Mouse (Mus musculus) heart, postnatal 0 days (tissue): ENCODE results near the gene Iqcf3. TPM values are rescaled to one million over a fixed set of nuclear protein-coding genes. Genes with fewer than 3 reads are reported as not detected.

Experiments used
- ATAC-seq: fragments of 200-750 bp; cut with Nextera tagmentation; 2 replicates; pipeline ENCODE4 v1.8.0; 2017; ENCODE audit warnings: low read depth, moderate number of reproducible peaks, moderate library complexity; ENCODE audit not compliant: insufficient read depth
- DNase-seq: peaks from one replicate; pipeline ENCODE4 v3.0.0-alpha.2; 2016; ENCODE audit warnings: low spot score
- H3K27ac ChIP-seq: fragments of 300-500 bp; sonication (generic); 2 replicates; pipeline ENCODE4 v1.5.1; 2014; ENCODE audit warnings: low read depth, mild to moderate bottlenecking
- H3K27me3 ChIP-seq: fragments of 300-500 bp; sonication (generic); 2 replicates; pipeline ENCODE4 v1.6.1; 2014; ENCODE audit warnings: low read length, mixed read lengths; ENCODE audit not compliant: control insufficient read depth, insufficient read depth
- H3K36me3 ChIP-seq: fragments of 300-500 bp; sonication (generic); replicated peaks from 2 replicates; pipeline ENCODE4 v1.6.1; 2014; ENCODE audit warnings: low read length, mixed read lengths; ENCODE audit not compliant: control insufficient read depth, insufficient read depth
- H3K4me1 ChIP-seq: fragments of 300-500 bp; sonication (generic); 2 replicates; pipeline ENCODE4 v1.6.1; 2014; ENCODE audit warnings: antibody characterized with exemption; ENCODE audit not compliant: control insufficient read depth, insufficient read depth
- H3K4me2 ChIP-seq: fragments of 300-500 bp; sonication (generic); 2 replicates; pipeline ENCODE4 v1.6.1; 2014; ENCODE audit warnings: low read depth, mild to moderate bottlenecking, low read length, moderate library complexity
- H3K4me3 ChIP-seq: fragments of 300-500 bp; sonication (generic); 2 replicates; pipeline ENCODE4 v1.5.1; 2014; ENCODE audit warnings: low read depth, low read length
- H3K9ac ChIP-seq: fragments of 300-500 bp; sonication (generic); replicated peaks from 2 replicates; pipeline ENCODE4 v1.6.1; 2014; ENCODE audit warnings: low read depth, low read length, mixed read lengths
- H3K9me3 ChIP-seq: fragments of 300-500 bp; sonication (generic); replicated peaks from 2 replicates; pipeline ENCODE4 v1.6.1; 2016; ENCODE audit warnings: low read length; ENCODE audit not compliant: control insufficient read depth
- CTCF ChIP-seq: IDR thresholded peaks from 2 replicates; pipeline ENCODE4 v1.5.1; 2016; ENCODE audit warnings: antibody characterized with exemption, control low read depth, low read depth
- EP300 ChIP-seq: IDR thresholded peaks from 2 replicates; pipeline ENCODE4 v1.6.1; 2016; ENCODE audit warnings: antibody characterized with exemption, low read depth
- WGBS: fragments of 180-500 bp; shearing (Covaris S2); extraction: QIAGEN DNeasy Blood & Tissue Kit; methylation state at CpG from one replicate; pipeline ENCODE4 v1.1.7; 2014; 5-methylcytosine and 5-hydroxymethylcytosine counted together
- polyA plus RNA-seq: library from polyadenylated mRNA; unstranded; fragments of >200 nt; fragmentation: Nextera tagmentation; extraction: Ambion mirVana; gene quantifications from 2 replicates; pipeline ENCODE4 v1.2.1, GENCODE M21; 2015
- total RNA-seq: library from RNA; depleted of rRNA; stranded (reverse); fragments of >200 nt; gene quantifications from 2 replicates; pipeline ENCODE4 v1.2.3, GENCODE M21; 2014; ENCODE audit warnings: low replicate concordance

Gene Iqcf3
- total and polyA plus RNA-seq, 2 experiments from 2014 or later = not detected

DNA sequence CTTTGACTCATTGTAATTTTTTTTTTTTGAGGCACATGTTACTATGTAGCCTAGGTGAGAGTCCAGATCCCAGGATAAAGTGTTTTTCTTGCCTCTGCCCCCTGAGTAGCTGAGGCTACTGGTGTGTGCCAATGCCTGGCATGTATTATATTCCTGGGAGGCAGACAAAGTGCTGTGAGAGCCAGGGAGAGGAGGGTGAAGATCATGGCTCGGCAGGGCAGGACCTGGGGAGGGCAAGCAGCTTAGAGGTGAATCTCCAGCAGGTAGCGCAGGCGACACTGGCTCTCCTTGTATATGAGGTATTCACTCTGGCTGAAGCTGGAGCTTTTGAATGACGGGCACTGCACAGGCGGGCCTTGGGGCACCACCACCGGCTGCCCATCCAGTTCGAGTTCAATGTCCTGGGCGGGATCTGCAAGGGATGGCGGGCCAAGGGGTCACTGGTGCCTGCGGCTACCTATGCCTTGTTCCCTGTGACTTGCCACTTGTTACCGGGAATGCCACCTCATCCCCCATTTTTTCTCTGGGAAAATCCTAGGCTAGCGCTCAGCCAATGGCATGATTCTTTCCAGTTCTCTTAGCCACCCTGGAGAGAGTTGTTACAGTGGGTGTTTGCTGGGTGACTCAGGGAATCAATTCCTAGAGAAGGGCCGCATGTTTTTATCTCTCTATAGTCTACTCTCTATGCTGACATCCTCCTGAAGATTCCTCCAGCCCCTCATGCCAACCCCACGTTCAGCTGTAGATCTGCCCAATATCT is 90.3 kb downstream of the Iqcf3 start:
- Histone ChIP-seq H3K4me2 (peak overlapping the region; percentile 35; the same call in 1 of the 2 replicates), H3K36me3 (no peaks in the 10 kb centered on the region), H3K27me3 (no peaks in the 10 kb centered on the region), H3K27ac (no peak overlapping the region), H3K9ac (no peak overlapping the region), H3K4me3 (no peak overlapping the region), H3K4me1 (peaks cover 15% of the 10 kb centered on the region), H3K9me3 (no peaks in the 10 kb centered on the region)
- TF ChIP-seq EP300 (no peak), CTCF (no peak)
- ATAC-seq (no peak), DNase-seq (no peak)
- WGBS = 71% methylated on average over 14 of the region's 14 CpGs

DNA sequence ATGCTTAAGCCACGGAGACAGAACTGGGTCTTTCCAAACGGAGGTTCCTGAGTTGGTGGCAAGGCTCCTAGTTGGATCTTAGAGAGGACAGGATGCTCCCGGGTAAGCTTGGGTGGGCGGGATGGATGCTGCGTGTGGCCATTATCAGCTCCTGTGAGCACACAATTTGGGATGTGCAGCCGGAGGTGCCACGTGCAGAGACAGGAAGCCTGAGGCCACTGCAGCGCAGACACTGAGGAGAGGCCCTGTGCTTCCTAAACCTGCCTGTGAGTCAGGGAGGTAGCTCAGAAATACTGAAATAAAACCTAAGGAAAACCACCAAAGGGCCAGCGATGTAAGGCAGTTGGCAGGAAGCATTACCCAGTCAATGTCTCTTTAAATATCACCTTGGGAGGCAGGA is 91.7 kb downstream of the Iqcf3 start:
- DNase-seq (no peak), ATAC-seq (no peak)
- H3K9ac ChIP-seq = no peak overlapping the region
- H3K4me3 ChIP-seq = no peak overlapping the region
- no peaks in the 10 kb centered on the region for H3K9me3 ChIP-seq
- no peak overlapping the region for H3K27ac ChIP-seq
- peaks cover 11% of the 10 kb centered on the region for H3K4me1 ChIP-seq
- 53% methylated on average over 9 of the region's 9 CpGs for WGBS
- no peak for TF ChIP-seq CTCF
- TF ChIP-seq EP300 = no peak
- peaks cover 6% of the 10 kb centered on the region; the same call in 1 of the 2 replicates for H3K27me3 ChIP-seq
- H3K36me3 ChIP-seq = no peaks in the 10 kb centered on the region
- no peak overlapping the region for H3K4me2 ChIP-seq

DNA sequence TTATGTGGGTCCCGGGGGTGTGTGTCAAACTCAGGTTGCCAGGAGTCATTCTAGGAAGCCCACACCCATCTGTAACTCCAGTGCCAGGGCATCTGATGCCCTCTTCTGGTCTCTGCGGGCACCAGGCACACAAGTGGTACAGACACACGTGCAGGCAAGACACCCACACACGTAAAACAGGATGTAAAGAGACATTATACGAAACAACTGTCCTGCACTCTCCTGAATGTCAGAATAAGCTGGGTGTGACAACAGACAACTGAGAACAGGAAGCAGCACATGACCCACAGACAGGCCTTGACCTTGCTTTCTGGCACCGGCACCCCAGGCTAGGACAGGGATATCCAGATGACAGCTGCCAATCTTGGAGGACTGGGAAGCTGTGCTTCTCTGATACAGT is 92.1 kb downstream of the Iqcf3 start:
- Histone ChIP-seq H3K9me3 (no peaks in the 10 kb centered on the region), H3K4me1 (peaks cover 14% of the 10 kb centered on the region), H3K27me3 (peaks cover 6% of the 10 kb centered on the region; the same call in 1 of the 2 replicates), H3K27ac (no peak overlapping the region), H3K36me3 (no peaks in the 10 kb centered on the region), H3K9ac (no peak overlapping the region), H3K4me3 (no peak overlapping the region), H3K4me2 (no peak overlapping the region)
- ATAC-seq = no peak
- no peak for DNase-seq
- 60% methylated on average over 6 of the region's 6 CpGs for WGBS
- TF ChIP-seq CTCF = no peak; the same call in 1 of the 2 replicates

DNA sequence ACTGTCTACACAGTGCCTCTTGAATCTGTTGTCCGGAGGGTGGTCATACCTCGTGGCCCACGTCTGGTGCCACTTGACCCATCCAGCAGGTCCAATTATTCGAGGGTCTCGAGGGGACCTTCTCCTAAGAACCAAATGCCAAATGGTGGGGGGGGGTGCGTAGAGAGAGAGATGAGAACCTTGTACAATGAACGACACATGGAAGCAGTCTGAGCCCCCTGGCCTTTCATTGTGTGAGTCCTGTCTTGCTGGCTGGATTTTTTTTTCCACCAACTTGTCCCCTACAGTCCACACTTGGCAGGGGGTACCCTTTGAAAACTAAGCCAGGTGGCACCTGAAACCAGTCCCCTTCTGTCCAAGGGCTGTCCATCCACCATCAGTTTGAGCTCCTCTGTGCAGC is 93.7 kb downstream of the Iqcf3 start:
- WGBS = 87% methylated on average over 7 of the region's 7 CpGs
- H3K4me3 ChIP-seq = no peak overlapping the region
- peaks cover 10% of the 10 kb centered on the region for H3K36me3 ChIP-seq
- H3K9ac ChIP-seq = no peak overlapping the region
- no peak for TF ChIP-seq EP300
- no peak for TF ChIP-seq CTCF
- no peak overlapping the region for H3K4me2 ChIP-seq
- H3K4me1 ChIP-seq = peaks cover 11% of the 10 kb centered on the region
- DNase-seq (no peak), ATAC-seq (no peak)
- peaks cover 6% of the 10 kb centered on the region; the same call in 1 of the 2 replicates for H3K27me3 ChIP-seq
- no peaks in the 10 kb centered on the region for H3K9me3 ChIP-seq
- no peak overlapping the region for H3K27ac ChIP-seq

DNA sequence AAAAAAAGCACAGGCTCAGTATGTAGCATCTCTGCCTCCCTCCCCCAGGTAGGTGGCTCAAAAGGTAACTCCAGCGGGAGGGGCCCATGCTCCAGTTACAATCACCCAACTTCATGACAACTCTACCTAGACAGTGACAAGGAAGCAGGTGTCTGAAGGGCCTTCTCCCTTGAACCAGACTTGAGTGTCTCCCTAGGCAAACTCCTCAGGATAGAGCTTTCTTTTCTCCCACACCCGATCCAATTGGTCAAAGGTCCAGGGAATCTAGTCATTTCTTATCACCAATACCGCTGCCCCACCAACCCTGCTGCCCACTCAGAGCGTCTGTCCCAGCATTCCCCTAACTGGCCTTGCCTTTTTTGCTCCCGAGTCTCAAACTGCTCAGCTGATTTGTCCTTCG is 94.7 kb downstream of the Iqcf3 start:
- Histone ChIP-seq H3K27ac (no peak overlapping the region), H3K4me3 (no peak overlapping the region), H3K4me2 (no peak overlapping the region), H3K36me3 (peaks cover 20% of the 10 kb centered on the region), H3K27me3 (peaks cover 6% of the 10 kb centered on the region; the same call in 1 of the 2 replicates), H3K9ac (no peak overlapping the region), H3K9me3 (no peaks in the 10 kb centered on the region), H3K4me1 (peaks cover 11% of the 10 kb centered on the region)
- no peak for ATAC-seq
- no peak for DNase-seq
- TF ChIP-seq CTCF (no peak), EP300 (no peak)
- 79% methylated on average over 6 of the region's 6 CpGs for WGBS
